Mouse (Mus musculus) cerebellum, adult 2 months (tissue): ENCODE data around the gene Zfp827. TPM values are rescaled to one million over a fixed set of nuclear protein-coding genes. Genes with fewer than 3 reads are reported as not detected.

Experiments used
- DNase-seq, 2 experiments: peaks; one replicate each; pipeline ENCODE4 v3.0.0; 2021
- H3K27ac ChIP-seq: fragments of 200-500 bp; 2 replicates; pipeline ENCODE4 v1.5.1; 2012; ENCODE audit warnings: low read length, control low read depth, inconsistent platforms; ENCODE audit not compliant: insufficient read depth
- H3K27me3 ChIP-seq: fragments of 200-500 bp; 2 replicates; pipeline ENCODE4 v1.6.1; 2012; ENCODE audit warnings: inconsistent platforms, mild to moderate bottlenecking, low read length, moderate library complexity; ENCODE audit not compliant: control insufficient read depth, insufficient read depth
- H3K4me1 ChIP-seq: fragments of 200-500 bp; 2 replicates; pipeline ENCODE4 v1.6.1; 2011; ENCODE audit warnings: low read length; ENCODE audit not compliant: control insufficient read depth, insufficient read depth
- H3K4me3 ChIP-seq: fragments of 200-500 bp; replicated peaks from 2 replicates; pipeline ENCODE3; 2011; ENCODE audit warnings: mild to moderate bottlenecking, low read depth, low read length, control low read depth; ENCODE audit not compliant: insufficient read depth
- CTCF ChIP-seq: fragments of 200-500 bp; IDR thresholded peaks from 2 replicates; pipeline ENCODE4 v1.5.1; 2011; ENCODE audit warnings: low read depth, mild to moderate bottlenecking, control low read depth, low read length, moderate library complexity, borderline replicate concordance; ENCODE audit not compliant: insufficient read depth
- POLR2A ChIP-seq: fragments of 200-500 bp; IDR thresholded peaks from 2 replicates; pipeline ENCODE4 v1.6.1; 2011; ENCODE audit warnings: low read length, control low read depth, borderline replicate concordance; ENCODE audit not compliant: insufficient read depth
- WGBS: fragments of 180-500 bp; shearing (Covaris S2); methylation state at CpG from one replicate; pipeline ENCODE4 v1.1.7; 2018; 5-methylcytosine and 5-hydroxymethylcytosine counted together
- polyA plus RNA-seq: library from polyadenylated mRNA; depleted of rRNA; stranded (reverse); fragments of >200 nt; gene quantifications from 2 replicates; pipeline ENCODE4 v1.2.3, GENCODE M21; 2012

Zfp827 gene
- polyA plus RNA-seq, 1 experiment, result 24.7 TPM

DNA sequence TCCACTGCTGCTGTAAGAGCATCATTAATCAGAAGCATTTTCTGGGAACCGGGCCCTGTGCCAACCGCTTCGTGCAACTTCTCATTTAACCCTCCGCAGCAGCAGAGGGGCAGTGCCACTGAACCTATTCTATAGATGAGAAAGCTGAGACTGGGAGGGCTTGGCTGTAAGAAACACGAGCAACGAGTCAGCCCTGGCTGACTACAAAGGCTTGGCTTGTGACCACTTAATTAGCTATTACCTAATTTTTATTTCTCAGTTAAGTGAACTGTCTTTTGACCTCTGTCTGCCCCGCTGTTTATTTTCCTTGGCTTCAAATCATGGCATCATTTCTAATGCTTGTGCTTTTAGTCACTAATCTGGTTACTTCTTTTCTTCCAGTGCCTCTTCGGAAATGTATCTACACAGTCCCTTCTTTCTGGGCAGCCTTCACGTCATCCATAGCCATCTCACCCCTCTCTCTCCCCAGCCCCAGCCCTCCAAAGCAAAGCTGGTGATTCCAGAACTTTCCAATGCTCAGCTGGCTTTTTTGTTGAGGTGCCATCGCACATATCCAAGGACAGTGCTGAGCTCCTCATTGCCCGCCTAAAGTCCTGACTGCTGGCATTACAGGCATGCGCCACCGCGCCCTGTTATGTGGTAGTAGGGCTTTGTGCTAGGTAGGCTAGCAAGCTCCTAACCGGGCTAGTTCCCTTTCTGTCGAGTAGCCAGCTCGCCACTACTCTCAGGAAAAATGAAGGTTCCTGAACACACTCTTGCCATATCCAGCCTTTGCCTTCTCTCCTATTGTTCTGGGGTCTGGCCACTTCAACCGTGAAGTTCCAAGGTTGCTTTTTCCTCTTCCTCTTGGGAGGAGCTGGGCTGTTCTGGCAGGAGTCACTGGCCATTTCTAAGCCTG is 55.5 kb downstream of the Zfp827 start:
- Histone ChIP-seq H3K27ac (no peak overlapping the region), H3K4me3 (no peak overlapping the region)
- 68% methylated on average over 18 of the region's 18 CpGs for WGBS

DNA sequence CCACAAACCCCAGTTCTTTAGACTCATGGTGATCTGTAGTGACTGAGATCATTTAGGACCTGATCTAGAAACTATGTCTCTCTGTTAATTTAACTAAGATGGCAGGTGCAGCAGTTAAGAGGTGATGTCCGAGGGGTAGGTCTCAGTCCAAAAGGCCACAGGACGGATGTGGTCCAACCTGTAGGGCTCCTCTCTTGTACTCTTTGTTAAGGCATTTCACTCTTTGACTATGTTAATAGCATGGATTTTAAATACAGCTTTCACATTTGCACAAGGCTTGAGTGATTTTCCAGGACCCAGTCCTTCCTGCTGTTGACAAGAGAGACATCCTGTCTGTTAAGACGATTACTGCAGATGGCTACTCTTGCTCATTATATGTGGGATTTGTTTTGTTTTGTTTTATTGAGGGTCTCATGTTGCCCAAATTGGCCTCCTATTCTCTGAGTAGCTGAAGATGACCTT is 56.2 kb downstream of the Zfp827 start:
- 89% methylated on average over 3 of the region's 3 CpGs for WGBS
- Histone ChIP-seq H3K27ac (no peak overlapping the region), H3K4me3 (no peak overlapping the region), H3K4me1 (peaks cover 2% of the 10 kb centered on the region; the same call in 1 of the 2 replicates), H3K27me3 (no peaks in the 10 kb centered on the region)
- TF ChIP-seq POLR2A (no peak), CTCF (no peak)
- no peak for DNase-seq

More for the DNA sequence above, 55.5 kb downstream of the Zfp827 start:
- DNase-seq, result no peak
- no peaks in the 10 kb centered on the region for H3K27me3 ChIP-seq
- TF ChIP-seq CTCF (no peak), POLR2A (no peak)
- H3K4me1 ChIP-seq, result peaks cover 7% of the 10 kb centered on the region; the same call in 1 of the 2 replicates

DNA sequence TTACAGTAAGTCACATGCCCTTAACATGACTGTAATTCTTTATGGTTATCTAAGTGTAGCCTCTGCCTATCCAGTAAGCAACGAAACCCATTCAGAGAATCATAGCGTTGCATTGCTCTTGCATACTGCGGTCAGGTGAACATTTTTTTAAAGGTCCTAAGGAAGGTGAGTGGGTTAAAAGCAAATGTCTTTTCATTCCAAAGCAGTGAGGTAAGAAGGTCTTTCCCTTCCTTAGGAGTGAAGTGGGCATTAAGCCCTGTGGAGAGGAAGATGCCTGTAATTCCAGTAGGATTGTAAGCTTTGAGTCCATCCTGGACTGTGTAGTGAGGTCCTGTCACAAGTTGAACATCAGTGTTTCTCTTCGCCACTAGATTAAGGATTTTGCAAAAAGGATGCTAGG is 66.2 kb downstream of the Zfp827 start:
- Histone ChIP-seq H3K27me3 (no peaks in the 10 kb centered on the region), H3K4me1 (0 out of 2 replicates have a peak, but pooled peaks cover 4% of the 10 kb centered on the region), H3K4me3 (no peak overlapping the region), H3K27ac (no peak overlapping the region)
- WGBS, result 97% methylated on average over 4 of the region's 4 CpGs
- TF ChIP-seq CTCF, result no peak
- no peak for TF ChIP-seq POLR2A
- no peak for DNase-seq

DNA sequence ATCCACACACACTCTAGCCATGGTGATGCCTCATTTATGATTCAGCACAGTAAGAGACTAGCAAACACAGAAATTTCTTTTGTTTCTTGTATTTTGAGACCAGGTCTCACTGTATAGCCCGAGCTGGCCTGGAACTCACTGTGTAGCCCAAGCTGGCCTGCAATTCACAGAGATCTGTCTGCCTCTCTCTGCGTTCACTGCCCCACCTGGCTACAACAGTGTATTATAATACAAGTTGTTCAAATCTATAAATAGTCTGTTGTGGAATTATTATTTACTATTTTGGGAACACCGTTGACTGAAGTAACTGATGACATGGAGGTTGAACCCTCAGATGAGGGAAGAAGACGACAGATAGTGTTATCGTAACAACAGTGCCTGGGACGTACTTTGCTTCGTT is 66.9 kb downstream of the Zfp827 start:
- no peak for DNase-seq
- no peaks in the 10 kb centered on the region for H3K27me3 ChIP-seq
- H3K4me1 ChIP-seq, result 0 out of 2 replicates have a peak, but pooled peaks cover 4% of the 10 kb centered on the region
- TF ChIP-seq POLR2A, result no peak
- TF ChIP-seq CTCF, result no peak
- no peak overlapping the region for H3K4me3 ChIP-seq
- H3K27ac ChIP-seq, result no peak overlapping the region
- WGBS, result 91% methylated on average over 7 of the region's 7 CpGs

DNA sequence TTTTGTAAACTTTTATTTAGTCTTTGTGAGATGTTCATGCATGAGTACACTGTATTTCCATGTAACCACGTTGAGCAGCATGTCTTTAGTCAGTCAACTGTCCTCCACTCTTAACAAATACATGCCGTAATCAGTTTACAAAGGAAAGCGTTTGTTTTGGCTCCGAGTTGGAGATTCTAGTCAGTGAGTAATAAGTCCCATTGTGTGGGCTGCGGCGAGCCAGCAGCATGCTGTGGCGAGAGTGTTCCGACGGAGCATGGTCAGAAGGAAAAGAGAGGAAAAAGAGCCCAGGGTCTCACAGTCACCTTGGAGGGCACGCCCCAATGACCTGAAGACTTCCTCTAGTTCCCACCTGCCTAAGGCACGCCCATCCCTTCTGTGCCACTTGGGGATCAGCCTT is 68.7 kb downstream of the Zfp827 start:
- TF ChIP-seq POLR2A, result no peak
- TF ChIP-seq CTCF, result no peak
- WGBS, result 54% methylated on average over 11 of the region's 11 CpGs
- no peak for DNase-seq
- no peaks in the 10 kb centered on the region for H3K27me3 ChIP-seq
- no peak overlapping the region for H3K27ac ChIP-seq
- 0 out of 2 replicates have a peak, but pooled peaks cover 4% of the 10 kb centered on the region for H3K4me1 ChIP-seq
- no peak overlapping the region for H3K4me3 ChIP-seq

DNA sequence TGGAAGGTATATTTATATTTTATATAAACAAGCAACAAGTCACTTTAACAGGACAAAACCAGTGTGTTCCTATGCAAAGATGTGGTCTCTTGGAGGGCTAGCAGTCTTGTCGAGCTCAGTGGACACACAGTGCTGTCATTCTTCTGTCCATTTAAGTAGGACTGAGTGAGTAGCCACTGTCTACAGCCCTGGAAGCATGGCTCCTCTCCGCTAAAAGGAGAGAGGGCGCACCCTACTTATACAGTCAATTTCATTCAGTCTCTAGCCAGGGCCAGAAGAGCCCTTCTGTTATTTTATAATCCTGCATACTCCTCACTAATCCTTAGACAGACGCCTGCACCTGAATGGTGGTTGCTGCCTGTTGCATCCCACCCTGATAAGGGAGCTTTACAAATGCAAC is 74.5 kb downstream of the Zfp827 start:
- no peak for DNase-seq
- TF ChIP-seq CTCF (no peak), POLR2A (no peak)
- no peak overlapping the region for H3K27ac ChIP-seq
- H3K27me3 ChIP-seq, result no peaks in the 10 kb centered on the region
- no peak overlapping the region for H3K4me3 ChIP-seq
- H3K4me1 ChIP-seq, result no peaks in the 10 kb centered on the region
- 72% methylated on average over 4 of the region's 4 CpGs for WGBS

DNA sequence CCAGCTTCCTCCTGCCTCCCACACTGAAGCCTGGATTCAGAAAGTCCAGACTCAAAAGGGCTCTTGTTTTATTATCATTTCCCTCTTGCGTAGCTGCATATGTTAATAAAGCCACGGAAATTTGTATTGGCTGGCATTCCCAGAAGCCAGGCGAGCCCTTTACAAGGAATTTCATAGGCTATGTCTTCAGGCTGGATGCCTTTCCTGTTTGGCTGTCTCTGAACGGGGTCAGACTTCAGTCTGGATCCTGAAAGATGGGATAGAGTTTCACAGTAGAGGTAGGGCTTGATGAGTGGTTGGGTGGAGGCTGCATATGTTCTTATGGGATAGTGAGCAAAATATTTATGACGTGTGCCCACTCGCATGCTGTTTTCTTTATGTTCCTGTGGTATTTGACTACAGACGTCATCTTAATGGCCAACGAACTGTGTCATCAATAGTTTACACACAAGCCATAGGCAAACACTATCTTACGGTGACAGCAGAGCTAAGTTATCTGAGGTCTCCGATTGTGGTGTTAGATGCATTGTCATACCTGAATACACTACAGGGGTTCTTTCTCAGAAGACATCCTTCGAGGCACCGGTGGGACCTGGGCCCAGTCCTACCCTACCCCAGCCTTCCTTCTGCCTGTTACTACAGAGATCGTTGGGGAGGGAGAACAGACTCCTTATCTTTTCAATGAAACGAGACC is 75.1 kb downstream of the Zfp827 start:
- Histone ChIP-seq H3K27ac (no peak overlapping the region), H3K4me3 (no peak overlapping the region), H3K27me3 (no peaks in the 10 kb centered on the region), H3K4me1 (no peaks in the 10 kb centered on the region)
- WGBS, result 78% methylated on average over 14 of the region's 14 CpGs
- TF ChIP-seq POLR2A (no peak), CTCF (no peak)
- no peak for DNase-seq

DNA sequence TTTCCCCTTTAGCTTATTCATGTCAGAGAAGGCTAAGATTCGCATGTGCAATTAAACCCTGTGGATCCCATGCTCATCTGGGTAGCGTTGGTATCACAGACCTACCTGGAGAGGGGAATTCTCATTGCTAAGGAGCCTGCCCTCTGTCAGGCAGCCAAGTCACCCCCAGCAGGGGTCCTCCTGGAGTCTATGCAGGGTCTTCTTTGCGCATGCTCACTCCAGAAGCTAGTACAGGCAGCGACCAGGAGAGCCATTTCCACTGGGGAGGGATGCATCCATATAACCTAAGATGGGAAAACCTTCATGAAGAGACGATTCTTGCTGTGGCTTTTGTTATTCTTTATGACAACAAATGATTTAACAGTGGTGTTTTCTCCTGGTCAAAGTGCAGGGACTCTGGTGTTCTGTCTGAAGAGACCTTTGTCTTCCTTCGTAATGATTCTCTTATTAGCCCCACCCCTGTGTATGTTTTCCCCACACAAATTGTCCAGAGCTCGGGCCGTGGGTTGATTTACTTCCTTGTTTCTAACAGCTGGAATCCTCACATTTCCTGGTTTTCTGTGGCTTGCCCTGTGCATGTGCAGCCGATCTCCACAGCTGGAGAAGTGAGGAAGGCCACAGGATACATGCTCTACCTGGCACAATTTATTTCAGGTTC is 75.8 kb downstream of the Zfp827 start:
- DNase-seq, result no peak
- H3K27ac ChIP-seq, result no peak overlapping the region
- TF ChIP-seq CTCF (no peak), POLR2A (no peak)
- 77% methylated on average over 9 of the region's 9 CpGs for WGBS
- no peaks in the 10 kb centered on the region for H3K27me3 ChIP-seq
- no peak overlapping the region for H3K4me3 ChIP-seq
- no peaks in the 10 kb centered on the region for H3K4me1 ChIP-seq
